Comparison of ENCODE assay signal across 17 mouse cellular contexts in the genomic region with DNA sequence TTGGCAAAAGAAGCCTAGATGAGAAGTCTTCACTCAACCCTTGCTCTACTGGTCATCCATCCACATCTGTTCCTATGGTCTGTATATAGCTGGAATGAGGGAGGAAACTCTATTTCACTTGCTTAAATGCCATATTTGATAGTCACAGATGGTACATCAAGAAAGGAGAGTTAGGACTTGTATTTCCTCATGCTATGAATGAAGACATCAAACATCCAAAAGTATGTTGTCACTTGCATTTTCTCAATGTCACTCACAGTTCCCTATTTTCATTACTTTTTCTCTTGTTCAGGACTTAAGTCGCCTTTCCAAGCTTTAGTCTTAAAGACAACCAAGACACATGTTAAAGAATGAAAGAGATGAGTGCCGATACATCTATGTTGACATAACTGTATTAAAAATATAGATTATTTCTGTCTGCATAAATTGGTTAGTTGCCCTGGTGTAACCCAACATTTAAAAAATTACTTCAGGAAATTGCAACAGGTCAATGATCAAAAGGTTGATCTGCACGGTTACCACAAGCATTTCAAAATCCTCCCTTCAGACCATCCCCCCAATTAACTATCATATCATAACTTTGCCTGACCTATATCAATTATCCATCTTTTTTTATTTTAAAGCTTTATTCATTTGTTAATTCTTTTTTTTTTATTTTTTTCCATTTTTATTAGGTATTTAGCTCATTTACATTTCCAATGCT.
"Had no signal": no experiment of that assay in that cellular context is flagged by ENCODE, and none has a peak within 500 bp of the region (broad histone marks: within the 10 kb centered on the region; RNA-seq: fewer than 3 reads in every experiment).

No protein-coding gene starts in this region.

- DNase-seq: gastrocnemius, adult 2 months; gastrocnemius, postnatal 10 days; gastrocnemius, postnatal 25 days; heart, adult 11 months; heart, adult 2 months; heart, postnatal 14 days; heart, postnatal 36 days; kidney, adult 11 months; kidney, adult 2 months; kidney, adult 9 months; kidney, postnatal 14 days; kidney, postnatal 36 days; layer of hippocampus, adult 9-11 months; left cerebral cortex, postnatal 4 days had no signal

- ATAC-seq: hindbrain, postnatal 0 days; intestine, embryonic 16.5 days; liver, embryonic 12.5 days had no signal
